Mouse (Mus musculus): ENCODE data around the gene Muc20. TPM values are rescaled to one million over a fixed set of nuclear protein-coding genes. Genes with fewer than 3 reads are reported as not detected.

The Muc20 gene
- total RNA-seq (2023) = not detected

GRCm38 (mm10) chr16:32797426-32797689 lies at the start of gene Muc20:
TSS of gene Muc20 (minus strand) at chr16:32797435.

DNA sequence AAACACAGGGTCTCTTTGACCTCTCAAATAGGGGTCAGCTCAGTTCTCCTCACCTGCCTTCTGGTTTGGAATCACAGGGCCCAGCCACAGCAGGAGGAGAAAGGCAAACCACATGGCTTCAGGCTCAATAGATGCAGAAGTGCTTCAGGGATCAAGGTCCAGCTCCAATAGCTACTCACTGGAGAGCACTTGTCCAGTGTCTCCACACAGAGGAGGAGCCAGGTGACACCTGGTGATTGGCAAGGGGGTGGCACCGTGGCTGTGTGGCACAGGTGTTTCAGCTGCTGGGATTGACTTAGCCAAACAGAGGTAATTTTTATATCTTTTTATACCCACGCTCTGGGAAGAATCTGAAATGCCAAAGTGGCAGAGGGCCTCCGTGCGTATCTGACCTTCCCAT lies 13.1 kb upstream of the Muc20 start, which contains the start of gene Smbd1:
Smbd1 (minus strand) TSS at position 157 of the 400 bp plus-strand sequence.

DNA sequence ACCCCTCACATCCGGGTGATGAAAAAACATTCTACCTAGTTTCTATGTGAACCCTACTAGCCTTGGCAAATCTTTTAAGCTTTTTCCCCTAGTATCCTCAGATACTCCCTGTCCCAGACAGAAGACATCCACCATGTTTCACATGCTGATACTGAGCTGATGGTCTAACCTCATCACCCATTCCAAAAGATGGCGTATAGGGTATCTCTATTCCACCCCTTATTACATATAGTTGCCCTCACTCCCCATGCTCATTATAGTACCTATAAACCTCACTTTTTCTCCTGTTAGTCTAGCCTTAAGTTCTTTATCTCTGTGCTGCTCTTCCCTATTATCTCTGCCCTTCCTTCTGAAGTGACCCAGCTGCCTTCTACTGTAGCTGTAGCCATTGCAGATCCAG lies 61.6 kb downstream of the Muc20 start, which contains the start of gene Muc4:
Muc4 (plus strand) TSS at position 301 of the 400 bp plus-strand sequence.

Other genes starting within 250 kb of the Muc20 start
- gene Tfrc, start 188.5 kb downstream of the Muc20 start, total RNA-seq (2023) = 69.4 TPM
- gene Tnk2, start 153.6 kb downstream of the Muc20 start, total RNA-seq (2023) = 66.5 TPM
- gene Muc4, start 61.5 kb downstream of the Muc20 start, total RNA-seq (2023) = not detected
- not detected for gene Smbd1, start 13.0 kb upstream of the Muc20 start, total RNA-seq (2023)
- gene Fyttd1, start 80.1 kb upstream of the Muc20 start, total RNA-seq (2023) = 66.5 TPM
- 21.1 TPM for gene Rubcn, start 80.3 kb upstream of the Muc20 start, total RNA-seq (2023)
- gene Lrch3, start 116.7 kb upstream of the Muc20 start, total RNA-seq (2023) = 91.7 TPM